Mouse (Mus musculus): ENCODE measurements around the gene Gm49711. TPM values are rescaled to one million over a fixed set of nuclear protein-coding genes. Genes with fewer than 3 reads are reported as not detected.

Gm49711 gene
- polyA plus RNA-seq, 1 experiment from 2014 or later = 0.56 TPM

DNA sequence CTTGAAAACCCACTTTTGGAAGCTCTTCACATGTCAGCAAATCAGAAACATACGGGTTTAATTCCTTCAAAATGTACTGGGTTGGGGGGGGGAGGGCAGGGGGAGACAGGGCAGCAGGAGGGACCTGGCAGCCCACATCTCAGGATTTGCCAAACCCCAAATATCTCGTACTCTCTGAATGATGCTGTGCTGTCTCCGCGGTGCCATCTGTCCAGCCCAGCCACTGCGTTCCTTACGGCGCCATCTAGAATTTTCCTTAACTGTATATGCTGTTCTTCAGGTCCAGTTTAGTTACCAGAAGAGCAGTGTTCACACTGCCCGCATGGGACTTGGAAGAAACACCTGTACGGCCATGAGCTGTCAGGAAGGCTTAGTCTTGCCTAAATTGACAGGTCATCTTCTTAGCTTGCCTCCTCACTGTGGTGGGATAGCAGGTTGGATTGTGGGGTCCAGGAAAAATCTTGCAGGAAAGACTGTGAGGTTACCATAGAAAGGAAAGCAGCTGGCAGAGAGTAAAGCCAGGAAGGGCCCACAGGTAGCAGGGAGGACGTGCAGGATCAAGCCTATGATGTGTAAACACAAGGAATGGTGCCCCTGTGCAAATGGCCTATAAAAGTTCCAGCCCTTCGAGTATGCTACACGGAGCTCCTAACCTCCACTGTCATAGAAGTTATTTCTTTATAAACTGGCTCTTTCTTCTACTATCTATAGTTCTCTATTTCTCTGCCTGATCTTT is 89.7 kb downstream of the Gm49711 start:
- 89% methylated on average over 12 of the region's 12 CpGs for WGBS
- Histone ChIP-seq H3K27me3 (ENCODE audit: control insufficient read depth, insufficient read depth, low read length) (no peaks in the 10 kb centered on the region), H3K4me2 (ENCODE audit: low read depth, low read length) (no peak overlapping the region), H3K9me3 (ENCODE audit: control insufficient read depth, low read length) (no peaks in the 10 kb centered on the region), H3K27ac (ENCODE audit: low read depth, low read length) (no peak overlapping the region), H3K36me3 (ENCODE audit: control insufficient read depth, insufficient read depth, low read length) (no peaks in the 10 kb centered on the region), H3K4me1 (ENCODE audit: control insufficient read depth, insufficient read depth, low read length) (no peaks in the 10 kb centered on the region), H3K4me3 (ENCODE audit: low read depth, low read length) (no peak overlapping the region), H3K9ac (replicated peaks; ENCODE audit: low read depth, low read length) (no peak overlapping the region)
- no peak for ATAC-seq (ENCODE audit: low read depth)

DNA sequence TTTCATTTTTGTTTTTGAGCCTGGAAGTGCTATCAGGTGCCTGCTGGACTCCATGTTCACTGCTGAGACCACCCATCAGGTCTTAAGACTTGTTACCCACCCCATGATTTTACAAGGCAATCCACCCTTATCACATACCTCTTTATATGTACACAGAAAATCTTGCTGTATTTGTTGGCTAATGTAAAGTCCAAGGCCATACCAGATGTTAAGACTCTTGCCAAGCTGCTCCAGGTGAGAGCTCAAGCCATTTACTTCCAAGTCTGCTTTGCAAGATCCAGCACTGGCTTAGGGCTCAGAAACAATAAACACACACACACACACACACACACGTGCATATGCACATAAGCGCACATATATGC is 90.2 kb downstream of the Gm49711 start:
- Histone ChIP-seq H3K9me3 (ENCODE audit: control insufficient read depth, low read length) (no peaks in the 10 kb centered on the region), H3K27me3 (ENCODE audit: control insufficient read depth, insufficient read depth, low read length) (no peaks in the 10 kb centered on the region), H3K4me2 (ENCODE audit: low read depth, low read length) (no peak overlapping the region), H3K4me3 (ENCODE audit: low read depth, low read length) (no peak overlapping the region), H3K4me1 (ENCODE audit: control insufficient read depth, insufficient read depth, low read length) (no peaks in the 10 kb centered on the region), H3K36me3 (ENCODE audit: control insufficient read depth, insufficient read depth, low read length) (no peaks in the 10 kb centered on the region), H3K27ac (ENCODE audit: low read depth, low read length) (no peak overlapping the region), H3K9ac (replicated peaks; ENCODE audit: low read depth, low read length) (no peak overlapping the region)
- ATAC-seq (ENCODE audit: low read depth) = no peak
- 90% methylated on average over 2 of the region's 2 CpGs for WGBS

DNA sequence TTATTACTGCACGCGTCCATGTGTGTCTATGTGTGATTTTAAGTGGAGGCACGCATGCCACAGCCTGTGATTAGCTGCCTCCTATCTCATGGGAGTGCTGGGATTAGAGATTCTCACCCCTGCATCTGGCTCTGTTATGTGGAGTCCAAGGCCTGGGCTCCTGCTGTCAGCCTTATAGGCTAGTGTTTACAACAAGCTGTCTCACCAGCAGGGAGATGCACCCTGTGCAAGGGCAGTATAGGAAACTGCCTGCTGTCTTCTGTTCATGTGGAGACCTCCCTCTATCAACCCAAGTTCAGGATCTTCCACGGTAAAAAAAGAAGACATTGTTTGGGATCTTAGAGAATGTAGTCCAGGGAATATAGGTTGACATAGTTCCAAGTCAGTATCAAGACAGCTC is 92.9 kb downstream of the Gm49711 start:
- H3K27me3 ChIP-seq (ENCODE audit: control insufficient read depth, insufficient read depth, low read length) = no peaks in the 10 kb centered on the region
- WGBS = 37% methylated on average over 4 of the region's 4 CpGs
- no peaks in the 10 kb centered on the region for H3K9me3 ChIP-seq (ENCODE audit: control insufficient read depth, low read length)
- H3K4me2 ChIP-seq (ENCODE audit: low read depth, low read length) = no peak overlapping the region
- no peak overlapping the region for H3K27ac ChIP-seq (ENCODE audit: low read depth, low read length)
- H3K36me3 ChIP-seq (ENCODE audit: control insufficient read depth, insufficient read depth, low read length) = no peaks in the 10 kb centered on the region
- ATAC-seq (ENCODE audit: low read depth) = no peak
- no peak overlapping the region for H3K4me3 ChIP-seq (ENCODE audit: low read depth, low read length)
- no peak overlapping the region for H3K9ac ChIP-seq (replicated peaks; ENCODE audit: low read depth, low read length)
- no peaks in the 10 kb centered on the region for H3K4me1 ChIP-seq (ENCODE audit: control insufficient read depth, insufficient read depth, low read length)

DNA sequence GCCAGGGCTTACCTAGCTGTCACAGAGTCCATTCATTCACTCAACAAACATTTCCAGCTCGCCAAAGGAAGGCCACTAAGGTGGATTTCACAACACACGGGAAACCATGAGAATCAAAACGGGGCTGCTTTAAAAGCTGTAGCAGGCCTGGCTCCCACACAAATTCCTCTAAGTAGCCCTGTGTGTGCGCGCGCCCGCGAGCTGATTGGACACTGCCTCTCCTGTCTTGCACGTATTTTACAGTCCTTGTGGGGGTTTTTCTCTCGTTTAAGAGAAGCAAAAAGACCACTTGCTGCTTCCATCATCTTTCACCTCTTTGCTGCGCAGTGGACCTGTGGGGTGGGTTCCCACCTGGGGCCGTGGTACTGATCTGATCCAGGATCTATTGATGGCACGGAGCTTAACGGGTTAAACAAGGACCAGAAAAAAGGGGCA is 99.9 kb downstream of the Gm49711 start:
- no peaks in the 10 kb centered on the region for H3K9me3 ChIP-seq (ENCODE audit: control insufficient read depth, low read length)
- WGBS = 4% methylated on average over 14 of the region's 14 CpGs
- peak overlapping the region; percentile 63 for H3K4me2 ChIP-seq (ENCODE audit: low read depth, low read length)
- H3K4me1 ChIP-seq (ENCODE audit: control insufficient read depth, insufficient read depth, low read length) = peaks cover 14% of the 10 kb centered on the region
- no peaks in the 10 kb centered on the region for H3K27me3 ChIP-seq (ENCODE audit: control insufficient read depth, insufficient read depth, low read length)
- no peaks in the 10 kb centered on the region for H3K36me3 ChIP-seq (ENCODE audit: control insufficient read depth, insufficient read depth, low read length)
- H3K27ac ChIP-seq (ENCODE audit: low read depth, low read length) = peak overlapping the region; percentile 81; the same call in 1 of the 2 replicates
- peak overlapping the region; percentile 36 for H3K4me3 ChIP-seq (ENCODE audit: low read depth, low read length)
- ATAC-seq (ENCODE audit: low read depth) = peak; percentile 72
- peak overlapping the region; percentile 64 for H3K9ac ChIP-seq (replicated peaks; ENCODE audit: low read depth, low read length)

DNA sequence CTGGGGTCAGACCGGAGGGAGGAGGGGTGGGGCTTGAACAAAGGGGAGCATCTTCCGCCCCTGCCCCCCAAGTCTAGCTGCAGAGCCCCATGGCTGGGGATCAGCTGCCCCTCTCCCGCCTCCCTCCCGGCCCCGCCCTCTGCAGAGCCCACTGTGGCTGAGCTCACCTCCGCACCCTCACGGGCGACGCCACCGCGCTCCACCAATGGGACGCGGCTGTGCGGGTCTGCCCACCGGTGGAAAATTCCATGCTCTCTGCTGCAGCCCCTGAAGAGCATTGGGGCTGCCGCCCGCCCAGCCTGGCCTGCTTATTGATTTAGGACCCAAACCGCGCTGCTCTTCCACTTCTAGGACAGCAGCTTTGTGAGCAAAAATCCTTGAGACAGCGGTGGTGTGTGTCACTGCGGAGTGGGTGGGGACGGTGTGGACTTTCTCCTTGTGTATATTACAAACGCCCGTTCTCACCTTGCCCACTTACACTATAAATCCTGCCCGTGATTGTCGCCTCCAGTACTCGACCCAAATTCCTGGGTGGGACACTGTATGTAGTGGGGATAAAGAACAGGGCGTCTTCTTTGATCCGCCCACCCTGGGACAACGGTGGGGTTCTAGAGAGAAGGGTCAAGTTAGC is 100.5 kb downstream of the Gm49711 start:
- Histone ChIP-seq H3K36me3 (ENCODE audit: control insufficient read depth, insufficient read depth, low read length) (no peaks in the 10 kb centered on the region), H3K4me1 (ENCODE audit: control insufficient read depth, insufficient read depth, low read length) (peaks cover 14% of the 10 kb centered on the region), H3K9me3 (ENCODE audit: control insufficient read depth, low read length) (no peaks in the 10 kb centered on the region), H3K27ac (ENCODE audit: low read depth, low read length) (peak overlapping the region; percentile 81), H3K9ac (replicated peaks; ENCODE audit: low read depth, low read length) (peak overlapping the region; percentile 64), H3K4me2 (ENCODE audit: low read depth, low read length) (peak overlapping the region; percentile 63), H3K4me3 (ENCODE audit: low read depth, low read length) (peak overlapping the region; percentile 36), H3K27me3 (ENCODE audit: control insufficient read depth, insufficient read depth, low read length) (no peaks in the 10 kb centered on the region)
- 3% methylated on average over 29 of the region's 30 CpGs for WGBS
- ATAC-seq (ENCODE audit: low read depth) = peak; percentile 96

DNA sequence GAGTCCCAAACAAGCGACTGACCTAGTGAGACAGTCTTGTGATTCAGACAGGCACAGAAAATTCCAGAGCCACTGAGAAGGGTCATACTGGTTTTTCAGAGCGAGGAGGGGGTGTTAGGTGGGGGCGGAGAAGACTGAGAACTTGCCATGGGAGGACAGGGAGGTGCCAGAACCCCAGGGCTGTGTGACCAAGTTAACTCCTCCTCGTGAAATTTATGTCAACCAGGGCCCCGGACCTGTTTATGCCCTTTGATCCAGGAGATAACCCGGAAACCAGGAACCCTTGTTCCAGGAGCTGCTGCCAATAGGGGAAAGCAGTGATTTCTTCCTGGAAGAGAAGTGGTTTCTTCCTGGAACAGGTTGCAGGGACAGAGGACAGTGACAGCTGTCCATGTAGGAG is 101.0 kb downstream of the Gm49711 start:
- no peaks in the 10 kb centered on the region for H3K27me3 ChIP-seq (ENCODE audit: control insufficient read depth, insufficient read depth, low read length)

GRCm38 (mm10) chr16:92162289-92162688 is 104.2 kb downstream of the Gm49711 start:
- Histone ChIP-seq H3K4me1 (ENCODE audit: control insufficient read depth, insufficient read depth, low read length) (peaks cover 14% of the 10 kb centered on the region), H3K36me3 (ENCODE audit: control insufficient read depth, insufficient read depth, low read length) (no peaks in the 10 kb centered on the region), H3K4me3 (ENCODE audit: low read depth, low read length) (no peak overlapping the region), H3K9ac (replicated peaks; ENCODE audit: low read depth, low read length) (no peak overlapping the region), H3K4me2 (ENCODE audit: low read depth, low read length) (no peak overlapping the region), H3K9me3 (ENCODE audit: control insufficient read depth, low read length) (no peaks in the 10 kb centered on the region), H3K27me3 (ENCODE audit: control insufficient read depth, insufficient read depth, low read length) (no peaks in the 10 kb centered on the region), H3K27ac (ENCODE audit: low read depth, low read length) (no peak overlapping the region)
- 21% methylated on average over 4 of the region's 4 CpGs for WGBS
- no peak for ATAC-seq (ENCODE audit: low read depth)

More for the DNA sequence above, 101.0 kb downstream of the Gm49711 start:
- H3K9me3 ChIP-seq (ENCODE audit: control insufficient read depth, low read length) = no peaks in the 10 kb centered on the region
- H3K4me1 ChIP-seq (ENCODE audit: control insufficient read depth, insufficient read depth, low read length) = peaks cover 14% of the 10 kb centered on the region
- no peaks in the 10 kb centered on the region for H3K36me3 ChIP-seq (ENCODE audit: control insufficient read depth, insufficient read depth, low read length)
- peak overlapping the region; percentile 36 for H3K4me3 ChIP-seq (ENCODE audit: low read depth, low read length)
- H3K27ac ChIP-seq (ENCODE audit: low read depth, low read length) = peak overlapping the region; percentile 81
- WGBS = 40% methylated on average over 6 of the region's 6 CpGs
- no peak for ATAC-seq (ENCODE audit: low read depth)
- H3K9ac ChIP-seq (replicated peaks; ENCODE audit: low read depth, low read length) = peak overlapping the region; percentile 64
- H3K4me2 ChIP-seq (ENCODE audit: low read depth, low read length) = peak overlapping the region; percentile 63

DNA sequence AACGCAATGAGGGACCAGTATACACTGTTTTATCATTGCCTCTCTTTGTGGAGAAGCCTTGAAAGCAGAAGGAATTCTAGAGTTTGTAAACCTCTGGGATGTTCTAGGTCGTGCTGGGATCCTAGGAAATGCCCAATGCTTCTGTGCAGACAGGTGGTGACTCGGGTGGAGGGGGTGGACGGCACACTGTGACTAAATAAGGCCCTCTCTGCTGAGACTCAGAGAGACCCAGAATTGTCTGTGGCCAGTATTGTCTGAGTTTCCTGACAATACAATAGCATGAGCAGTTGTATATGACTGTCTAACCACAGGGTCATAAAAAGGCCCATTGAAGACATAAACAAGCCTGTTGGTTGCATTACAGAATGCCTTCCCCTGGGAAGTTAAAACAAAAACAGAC is 105.4 kb downstream of the Gm49711 start:
- Histone ChIP-seq H3K27me3 (ENCODE audit: control insufficient read depth, insufficient read depth, low read length) (no peaks in the 10 kb centered on the region), H3K9me3 (ENCODE audit: control insufficient read depth, low read length) (no peaks in the 10 kb centered on the region), H3K4me3 (ENCODE audit: low read depth, low read length) (no peak overlapping the region), H3K9ac (replicated peaks; ENCODE audit: low read depth, low read length) (no peak overlapping the region), H3K36me3 (ENCODE audit: control insufficient read depth, insufficient read depth, low read length) (no peaks in the 10 kb centered on the region), H3K4me1 (ENCODE audit: control insufficient read depth, insufficient read depth, low read length) (peaks cover 7% of the 10 kb centered on the region), H3K27ac (ENCODE audit: low read depth, low read length) (no peak overlapping the region), H3K4me2 (ENCODE audit: low read depth, low read length) (no peak overlapping the region)
- 34% methylated on average over 4 of the region's 4 CpGs for WGBS
- ATAC-seq (ENCODE audit: low read depth) = no peak

GRCm38 (mm10) chr16:92176052-92176451 is 117.9 kb downstream of the Gm49711 start:
- no peak for ATAC-seq (ENCODE audit: low read depth)
- H3K27ac ChIP-seq (ENCODE audit: low read depth, low read length) = no peak overlapping the region

More at GRCm38 (mm10) chr16:92176052-92176451, 117.9 kb downstream of the Gm49711 start:
- no peaks in the 10 kb centered on the region for H3K4me1 ChIP-seq (ENCODE audit: control insufficient read depth, insufficient read depth, low read length)
- H3K4me2 ChIP-seq (ENCODE audit: low read depth, low read length) = no peak overlapping the region
- 72% methylated on average over 1 of the region's 1 CpGs for WGBS
- H3K9ac ChIP-seq (replicated peaks; ENCODE audit: low read depth, low read length) = no peak overlapping the region
- H3K9me3 ChIP-seq (ENCODE audit: control insufficient read depth, low read length) = no peaks in the 10 kb centered on the region
- no peaks in the 10 kb centered on the region for H3K27me3 ChIP-seq (ENCODE audit: control insufficient read depth, insufficient read depth, low read length)
- H3K4me3 ChIP-seq (ENCODE audit: low read depth, low read length) = no peak overlapping the region
- no peaks in the 10 kb centered on the region for H3K36me3 ChIP-seq (ENCODE audit: control insufficient read depth, insufficient read depth, low read length)

All from neural tube, embryonic 14.5 days (tissue).